Mouse (Mus musculus): Measurements from ENCODE around the gene Cyth3. TPM values are rescaled to one million over a fixed set of nuclear protein-coding genes. Genes with fewer than 3 reads are reported as not detected.

Cyth3 gene
- polyA plus RNA-seq, 1 experiment from 2014 or later: 50.9 TPM

- 0 out of 2 replicates have a peak, but pooled peaks cover 4% of the 10 kb centered on the region for H3K4me1 ChIP-seq (ENCODE audit: control insufficient read depth, insufficient read depth, low read length)
- H3K27me3 ChIP-seq (ENCODE audit: control insufficient read depth, insufficient read depth, low read length): no peaks in the 10 kb centered on the region
- WGBS: 36% methylated on average over 2 of the region's 2 CpGs
- ATAC-seq (ENCODE audit: insufficient number of reproducible peaks, insufficient read depth, low FRiP score, low read depth): no peak
- 0 out of 2 replicates have a peak overlapping the region, but pooled peaks have one; percentile 16 for H3K27ac ChIP-seq (ENCODE audit: low read length)
- no peak overlapping the region for H3K4me2 ChIP-seq (replicated peaks; ENCODE audit: low read depth, low read length)
- H3K36me3 ChIP-seq (ENCODE audit: control insufficient read depth, insufficient read depth, low read length): no peaks in the 10 kb centered on the region
- H3K4me3 ChIP-seq (ENCODE audit: low read depth, low read length): no peak overlapping the region
- H3K9ac ChIP-seq (replicated peaks; ENCODE audit: low read depth, low read length): no peak overlapping the region
- H3K9me3 ChIP-seq (ENCODE audit: control insufficient read depth, low read depth, low read length): no peaks in the 10 kb centered on the region
Measured at GRCm38 (mm10) chr5:143669393-143669792, 47.1 kb downstream of the Cyth3 start.

GRCm38 (mm10) chr5:143669839-143670238, 47.6 kb downstream of the Cyth3 start:
- WGBS: 52% methylated on average over 2 of the region's 2 CpGs
- Histone ChIP-seq H3K9me3 (ENCODE audit: control insufficient read depth, low read depth, low read length) (no peaks in the 10 kb centered on the region), H3K27ac (ENCODE audit: low read length) (0 out of 2 replicates have a peak overlapping the region, but pooled peaks have one; percentile 16), H3K27me3 (ENCODE audit: control insufficient read depth, insufficient read depth, low read length) (no peaks in the 10 kb centered on the region), H3K9ac (replicated peaks; ENCODE audit: low read depth, low read length) (no peak overlapping the region), H3K4me1 (ENCODE audit: control insufficient read depth, insufficient read depth, low read length) (0 out of 2 replicates have a peak, but pooled peaks cover 6% of the 10 kb centered on the region), H3K4me3 (ENCODE audit: low read depth, low read length) (no peak overlapping the region), H3K4me2 (replicated peaks; ENCODE audit: low read depth, low read length) (no peak overlapping the region), H3K36me3 (ENCODE audit: control insufficient read depth, insufficient read depth, low read length) (no peaks in the 10 kb centered on the region)
- ATAC-seq (ENCODE audit: insufficient number of reproducible peaks, insufficient read depth, low FRiP score, low read depth): no peak

- Histone ChIP-seq H3K9ac (replicated peaks; ENCODE audit: low read depth, low read length) (no peak overlapping the region), H3K27me3 (ENCODE audit: control insufficient read depth, insufficient read depth, low read length) (no peaks in the 10 kb centered on the region), H3K4me1 (ENCODE audit: control insufficient read depth, insufficient read depth, low read length) (0 out of 2 replicates have a peak, but pooled peaks cover 6% of the 10 kb centered on the region), H3K4me2 (replicated peaks; ENCODE audit: low read depth, low read length) (no peak overlapping the region), H3K36me3 (ENCODE audit: control insufficient read depth, insufficient read depth, low read length) (no peaks in the 10 kb centered on the region), H3K9me3 (ENCODE audit: control insufficient read depth, low read depth, low read length) (no peaks in the 10 kb centered on the region), H3K4me3 (ENCODE audit: low read depth, low read length) (no peak overlapping the region), H3K27ac (ENCODE audit: low read length) (no peak overlapping the region)
- no peak for ATAC-seq (ENCODE audit: insufficient number of reproducible peaks, insufficient read depth, low FRiP score, low read depth)
- 70% methylated on average over 6 of the region's 6 CpGs for WGBS
Measured at GRCm38 (mm10) chr5:143670740-143671415, 48.6 kb downstream of the Cyth3 start.

- H3K9ac ChIP-seq (replicated peaks; ENCODE audit: low read depth, low read length): no peak overlapping the region
- H3K27me3 ChIP-seq (ENCODE audit: control insufficient read depth, insufficient read depth, low read length): no peaks in the 10 kb centered on the region
- WGBS: 68% methylated on average over 5 of the region's 5 CpGs
- H3K9me3 ChIP-seq (ENCODE audit: control insufficient read depth, low read depth, low read length): no peaks in the 10 kb centered on the region
- peaks cover 33% of the 10 kb centered on the region for H3K4me1 ChIP-seq (ENCODE audit: control insufficient read depth, insufficient read depth, low read length)
- H3K27ac ChIP-seq (ENCODE audit: low read length): no peak overlapping the region
- no peak for ATAC-seq (ENCODE audit: insufficient number of reproducible peaks, insufficient read depth, low FRiP score, low read depth)
- H3K36me3 ChIP-seq (ENCODE audit: control insufficient read depth, insufficient read depth, low read length): no peaks in the 10 kb centered on the region
- H3K4me2 ChIP-seq (replicated peaks; ENCODE audit: low read depth, low read length): no peak overlapping the region
- H3K4me3 ChIP-seq (ENCODE audit: low read depth, low read length): no peak overlapping the region
Measured at GRCm38 (mm10) chr5:143674576-143674975, 52.3 kb downstream of the Cyth3 start.

- Histone ChIP-seq H3K36me3 (ENCODE audit: control insufficient read depth, insufficient read depth, low read length) (no peaks in the 10 kb centered on the region), H3K27ac (ENCODE audit: low read length) (no peak overlapping the region), H3K9ac (replicated peaks; ENCODE audit: low read depth, low read length) (no peak overlapping the region), H3K9me3 (ENCODE audit: control insufficient read depth, low read depth, low read length) (no peaks in the 10 kb centered on the region), H3K4me3 (ENCODE audit: low read depth, low read length) (no peak overlapping the region), H3K4me2 (replicated peaks; ENCODE audit: low read depth, low read length) (no peak overlapping the region), H3K27me3 (ENCODE audit: control insufficient read depth, insufficient read depth, low read length) (no peaks in the 10 kb centered on the region), H3K4me1 (ENCODE audit: control insufficient read depth, insufficient read depth, low read length) (peaks cover 40% of the 10 kb centered on the region)
- 51% methylated on average over 5 of the region's 5 CpGs for WGBS
- no peak for ATAC-seq (ENCODE audit: insufficient number of reproducible peaks, insufficient read depth, low FRiP score, low read depth)
Measured at GRCm38 (mm10) chr5:143676218-143676985, 54.2 kb downstream of the Cyth3 start.

GRCm38 (mm10) chr5:143677363-143677762, 55.1 kb downstream of the Cyth3 start:
- Histone ChIP-seq H3K36me3 (ENCODE audit: control insufficient read depth, insufficient read depth, low read length) (no peaks in the 10 kb centered on the region), H3K4me2 (replicated peaks; ENCODE audit: low read depth, low read length) (no peak overlapping the region), H3K27me3 (ENCODE audit: control insufficient read depth, insufficient read depth, low read length) (no peaks in the 10 kb centered on the region), H3K9me3 (ENCODE audit: control insufficient read depth, low read depth, low read length) (no peaks in the 10 kb centered on the region), H3K27ac (ENCODE audit: low read length) (no peak overlapping the region), H3K4me3 (ENCODE audit: low read depth, low read length) (no peak overlapping the region), H3K9ac (replicated peaks; ENCODE audit: low read depth, low read length) (no peak overlapping the region), H3K4me1 (ENCODE audit: control insufficient read depth, insufficient read depth, low read length) (peaks cover 40% of the 10 kb centered on the region)
- WGBS: 74% methylated on average over 4 of the region's 4 CpGs
- ATAC-seq (ENCODE audit: insufficient number of reproducible peaks, insufficient read depth, low FRiP score, low read depth): no peak

GRCm38 (mm10) chr5:143678634-143679271, 56.5 kb downstream of the Cyth3 start:
- Histone ChIP-seq H3K4me2 (replicated peaks; ENCODE audit: low read depth, low read length) (no peak overlapping the region), H3K27ac (ENCODE audit: low read length) (no peak overlapping the region), H3K27me3 (ENCODE audit: control insufficient read depth, insufficient read depth, low read length) (no peaks in the 10 kb centered on the region), H3K36me3 (ENCODE audit: control insufficient read depth, insufficient read depth, low read length) (no peaks in the 10 kb centered on the region), H3K9ac (replicated peaks; ENCODE audit: low read depth, low read length) (no peak overlapping the region), H3K4me3 (ENCODE audit: low read depth, low read length) (no peak overlapping the region), H3K9me3 (ENCODE audit: control insufficient read depth, low read depth, low read length) (no peaks in the 10 kb centered on the region), H3K4me1 (ENCODE audit: control insufficient read depth, insufficient read depth, low read length) (peaks cover 41% of the 10 kb centered on the region)
- ATAC-seq (ENCODE audit: insufficient number of reproducible peaks, insufficient read depth, low FRiP score, low read depth): peak; percentile 58; the same call in 1 of the 2 replicates
- 40% methylated on average over 6 of the region's 6 CpGs for WGBS

GRCm38 (mm10) chr5:143679654-143680053, 57.4 kb downstream of the Cyth3 start:
- peaks cover 46% of the 10 kb centered on the region for H3K4me1 ChIP-seq (ENCODE audit: control insufficient read depth, insufficient read depth, low read length)
- no peaks in the 10 kb centered on the region for H3K27me3 ChIP-seq (ENCODE audit: control insufficient read depth, insufficient read depth, low read length)
- no peak overlapping the region for H3K27ac ChIP-seq (ENCODE audit: low read length)
- H3K4me3 ChIP-seq (ENCODE audit: low read depth, low read length): no peak overlapping the region
- no peak for ATAC-seq (ENCODE audit: insufficient number of reproducible peaks, insufficient read depth, low FRiP score, low read depth)
- H3K9ac ChIP-seq (replicated peaks; ENCODE audit: low read depth, low read length): no peak overlapping the region
- H3K36me3 ChIP-seq (ENCODE audit: control insufficient read depth, insufficient read depth, low read length): no peaks in the 10 kb centered on the region
- no peaks in the 10 kb centered on the region for H3K9me3 ChIP-seq (ENCODE audit: control insufficient read depth, low read depth, low read length)
- H3K4me2 ChIP-seq (replicated peaks; ENCODE audit: low read depth, low read length): no peak overlapping the region
- 65% methylated on average over 6 of the region's 6 CpGs for WGBS
